Mouse (Mus musculus) hindbrain, embryonic 13.5 days (tissue): Measurements from ENCODE around the gene Gm3435. TPM values are rescaled to one million over a fixed set of nuclear protein-coding genes. Genes with fewer than 3 reads are reported as not detected.
"Not testable (repeated sequence)": the region's sequence is repeated elsewhere in the genome, so short reads cannot be mapped to it uniquely, and the experiment has no call there.

Experiments used
- ATAC-seq: fragments of 200-750 bp; cut with Nextera tagmentation; 2 replicates; pipeline ENCODE4 v1.8.0; 2017; ENCODE audit warnings: moderate TSS enrichment; ENCODE audit not compliant: low FRiP score
- H3K27ac ChIP-seq: fragments of 300-500 bp; sonication (generic); 2 replicates; pipeline ENCODE4 v1.5.1; 2015; ENCODE audit warnings: inconsistent platforms, mild to moderate bottlenecking, moderate library complexity
- H3K27me3 ChIP-seq: fragments of 300-500 bp; sonication (generic); 2 replicates; pipeline ENCODE4 v1.6.1; 2015; ENCODE audit warnings: mild to moderate bottlenecking, inconsistent platforms
- H3K36me3 ChIP-seq: fragments of 300-500 bp; sonication (generic); 2 replicates; pipeline ENCODE4 v1.6.1; 2015; ENCODE audit warnings: mild to moderate bottlenecking, inconsistent platforms
- H3K4me1 ChIP-seq: fragments of 300-500 bp; sonication (generic); replicated peaks from 2 replicates; pipeline ENCODE4 v1.6.1; 2015; ENCODE audit warnings: inconsistent platforms
- H3K4me2 ChIP-seq: fragments of 300-500 bp; sonication (generic); 2 replicates; pipeline ENCODE4 v1.6.1; 2015; ENCODE audit warnings: inconsistent platforms, mild to moderate bottlenecking, moderate library complexity
- H3K4me3 ChIP-seq: fragments of 300-500 bp; sonication (generic); 2 replicates; pipeline ENCODE4 v1.5.1; 2015; ENCODE audit warnings: mild to moderate bottlenecking, inconsistent platforms
- H3K9ac ChIP-seq: fragments of 300-500 bp; sonication (generic); 2 replicates; pipeline ENCODE4 v1.6.1; 2015; ENCODE audit warnings: mild to moderate bottlenecking, inconsistent platforms
- H3K9me3 ChIP-seq: fragments of 300-500 bp; sonication (generic); 2 replicates; pipeline ENCODE4 v1.6.1; 2016; ENCODE audit warnings: inconsistent platforms
- WGBS: fragments of 180-500 bp; shearing (Covaris S2); methylation state at CpG from one replicate; pipeline ENCODE4 v1.1.7; 2015; 5-methylcytosine and 5-hydroxymethylcytosine counted together
- polyA plus RNA-seq: library from polyadenylated mRNA; unstranded; fragments of >200 nt; fragmentation: Nextera tagmentation; extraction: Ambion mirVana; gene quantifications from 2 replicates; pipeline ENCODE4 v1.2.1, GENCODE M21; 2015

The Gm3435 gene
- polyA plus RNA-seq, 1 experiment from 2014 or later, result 10.0 TPM

DNA sequence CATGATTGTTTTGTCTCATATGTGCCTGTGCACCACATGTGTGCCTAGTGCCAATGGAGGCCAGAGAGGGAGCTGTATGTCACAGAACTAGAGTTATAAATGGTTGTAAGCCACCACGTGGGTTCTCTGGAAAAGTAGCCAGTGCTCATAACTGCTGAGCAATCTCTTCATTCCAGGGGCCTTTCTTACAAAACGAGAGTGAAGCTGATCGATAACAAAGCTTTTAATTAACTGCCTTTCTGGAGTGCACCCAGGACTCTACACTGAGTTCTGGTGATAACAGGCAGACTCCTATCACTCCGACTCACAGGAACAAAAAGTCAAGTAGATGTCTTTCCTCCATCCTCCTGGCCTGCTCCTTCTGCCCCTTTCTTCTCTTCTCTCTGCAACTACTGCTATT lies 9.9 kb upstream of the Gm3435 start:
- not testable (repeated sequence) for H3K9ac ChIP-seq, H3K27me3 ChIP-seq, H3K36me3 ChIP-seq, H3K4me1 ChIP-seq, H3K27ac ChIP-seq, H3K4me2 ChIP-seq, H3K9me3 ChIP-seq, ATAC-seq, H3K4me3 ChIP-seq
- WGBS, result no CpG with 5 or more reads among the region's 4 CpGs

- no CpG with 5 or more reads among the region's 3 CpGs for WGBS
These were observed 888 bp upstream of the Gm3435 start for GRCm38 (mm10) chr17:15009088-15009487.

GRCm38 (mm10) chr17:15021503-15022220 lies 11.7 kb downstream of the Gm3435 start:
- 72% methylated on average over 3 of the region's 3 CpGs for WGBS
- not testable (repeated sequence) for H3K27me3 ChIP-seq, H3K4me1 ChIP-seq, H3K4me2 ChIP-seq, H3K36me3 ChIP-seq, H3K9me3 ChIP-seq, H3K27ac ChIP-seq, H3K4me3 ChIP-seq, H3K9ac ChIP-seq, ATAC-seq

More at GRCm38 (mm10) chr17:15009088-15009487, 888 bp upstream of the Gm3435 start:
- not testable (repeated sequence) for ATAC-seq, H3K9ac ChIP-seq, H3K4me2 ChIP-seq, H3K36me3 ChIP-seq, H3K4me3 ChIP-seq, H3K27ac ChIP-seq, H3K4me1 ChIP-seq, H3K9me3 ChIP-seq, H3K27me3 ChIP-seq

- not testable (repeated sequence) for H3K27me3 ChIP-seq, H3K9me3 ChIP-seq, H3K4me2 ChIP-seq, H3K4me3 ChIP-seq, H3K27ac ChIP-seq, H3K9ac ChIP-seq, H3K36me3 ChIP-seq, H3K4me1 ChIP-seq
- whole genome bisulfite sequencing, result no CpG with 5 or more reads among the region's 97 CpGs
- peak; percentile 79 for ATAC-seq
These were observed 14.0 kb downstream of the Gm3435 start for GRCm38 (mm10) chr17:15023878-15024492.

- H3K9ac ChIP-seq, H3K27me3 ChIP-seq, H3K4me3 ChIP-seq, H3K4me2 ChIP-seq, H3K4me1 ChIP-seq, H3K27ac ChIP-seq, H3K9me3 ChIP-seq, H3K36me3 ChIP-seq: not testable (repeated sequence)
- peak; percentile 93 for ATAC-seq
- no CpG with 5 or more reads among the region's 48 CpGs for WGBS
These were observed 14.7 kb downstream of the Gm3435 start for GRCm38 (mm10) chr17:15024502-15025193.

DNA sequence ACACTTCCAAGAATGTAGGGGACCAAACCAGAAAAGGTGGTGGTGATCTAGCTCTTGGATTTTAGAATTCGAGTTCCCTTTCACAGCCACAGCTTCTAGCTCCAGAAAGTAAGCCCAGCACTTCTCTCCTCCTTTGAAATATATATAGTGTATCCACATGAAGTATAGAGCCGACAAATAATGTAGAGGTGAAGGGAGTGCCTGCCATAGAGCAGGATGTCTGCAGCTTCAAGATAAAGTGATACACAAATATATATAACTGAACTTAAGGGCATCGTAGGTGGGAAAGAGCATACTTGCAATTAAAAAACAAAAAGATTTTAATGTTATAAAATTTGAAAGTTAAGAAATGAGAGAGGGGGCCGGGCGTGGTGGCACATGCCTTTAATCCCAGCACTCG lies 15.5 kb downstream of the Gm3435 start:
- not testable (repeated sequence) for H3K9me3 ChIP-seq, H3K27ac ChIP-seq, H3K9ac ChIP-seq, H3K4me2 ChIP-seq, H3K4me3 ChIP-seq, H3K36me3 ChIP-seq, H3K27me3 ChIP-seq, H3K4me1 ChIP-seq, ATAC-seq
- no CpG with 5 or more reads among the region's 6 CpGs for WGBS

GRCm38 (mm10) chr17:15031414-15031813 lies 21.4 kb downstream of the Gm3435 start:
- H3K27ac ChIP-seq, H3K9ac ChIP-seq, H3K4me3 ChIP-seq, H3K27me3 ChIP-seq, ATAC-seq, H3K4me2 ChIP-seq, H3K4me1 ChIP-seq, H3K36me3 ChIP-seq, H3K9me3 ChIP-seq: not testable (repeated sequence)
- no CpG with 5 or more reads among the region's 4 CpGs for WGBS

- ATAC-seq, H3K4me1 ChIP-seq, H3K36me3 ChIP-seq, H3K9me3 ChIP-seq, H3K4me2 ChIP-seq, H3K9ac ChIP-seq, H3K27me3 ChIP-seq, H3K27ac ChIP-seq, H3K4me3 ChIP-seq: not testable (repeated sequence)
- no CpG with 5 or more reads among the region's 3 CpGs for WGBS
These were observed 30.5 kb downstream of the Gm3435 start for GRCm38 (mm10) chr17:15040455-15040854.

GRCm38 (mm10) chr17:15041175-15041729 lies 31.3 kb downstream of the Gm3435 start, which contains the start of the genes Ermard, Tcte3 and Gm3448:
Gene Ermard, plus strand, starts transcription at chr17:15041208.
Gene Tcte3, minus strand, starts transcription at chr17:15041488.
Gene Gm3448, minus strand, starts transcription at chr17:15041537.
- not testable (repeated sequence) for H3K4me3 ChIP-seq, H3K4me2 ChIP-seq, H3K27ac ChIP-seq, H3K9ac ChIP-seq, H3K36me3 ChIP-seq, H3K9me3 ChIP-seq, H3K4me1 ChIP-seq, H3K27me3 ChIP-seq
- 0% methylated on average over 17 of the region's 56 CpGs for WGBS
- ATAC-seq, result peak; percentile 98

GRCm38 (mm10) chr17:15050338-15050737 lies 40.4 kb downstream of the Gm3435 start:
- H3K36me3 ChIP-seq, H3K4me2 ChIP-seq, H3K4me3 ChIP-seq, H3K27ac ChIP-seq, H3K9me3 ChIP-seq, H3K9ac ChIP-seq, H3K27me3 ChIP-seq, ATAC-seq, H3K4me1 ChIP-seq: not testable (repeated sequence)
- no CpG with 5 or more reads among the region's 1 CpGs for WGBS

- not testable (repeated sequence) for H3K9me3 ChIP-seq, H3K27me3 ChIP-seq, ATAC-seq, H3K4me3 ChIP-seq, H3K4me2 ChIP-seq, H3K27ac ChIP-seq, H3K4me1 ChIP-seq, H3K9ac ChIP-seq
- WGBS, result 67% methylated on average over 1 of the region's 1 CpGs
- peaks cover 27% of the 10 kb centered on the region for H3K36me3 ChIP-seq
These were observed 42.8 kb downstream of the Gm3435 start for GRCm38 (mm10) chr17:15052766-15053165.

DNA sequence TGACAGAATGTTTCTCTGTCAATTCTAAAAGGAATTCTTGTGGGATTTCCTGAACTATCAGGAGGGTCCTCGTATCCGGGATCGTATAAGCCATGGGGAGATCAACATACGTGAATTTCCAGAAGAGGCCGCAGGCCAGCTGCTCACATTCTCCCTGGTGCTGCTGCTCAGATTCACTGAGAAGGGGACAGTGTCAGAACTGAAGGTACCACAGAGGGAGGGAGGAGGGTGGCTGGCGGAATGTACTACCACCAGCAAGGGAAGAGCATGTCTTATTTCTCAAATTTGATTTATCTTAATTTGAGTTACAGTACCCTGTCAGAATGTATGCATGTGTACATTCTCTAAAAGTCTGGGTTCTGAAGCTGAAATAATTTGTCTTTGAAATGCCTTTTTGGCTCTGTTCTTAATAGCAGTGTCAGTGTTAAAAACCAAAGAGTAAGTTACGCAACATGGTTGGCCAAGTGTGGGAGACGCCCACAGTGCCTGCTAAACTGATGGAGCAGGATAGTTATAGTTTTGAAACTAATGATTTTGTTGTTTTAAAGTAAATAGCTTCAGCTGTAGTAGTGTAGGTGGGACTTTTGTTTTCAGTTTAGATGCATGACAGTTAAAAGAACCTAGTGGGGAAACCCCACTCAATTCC lies 43.3 kb downstream of the Gm3435 start:
- not testable (repeated sequence) for H3K27me3 ChIP-seq, H3K9me3 ChIP-seq, H3K4me3 ChIP-seq, H3K4me1 ChIP-seq, H3K9ac ChIP-seq, H3K4me2 ChIP-seq, H3K27ac ChIP-seq, ATAC-seq
- WGBS, result 91% methylated on average over 5 of the region's 8 CpGs
- peaks cover 32% of the 10 kb centered on the region for H3K36me3 ChIP-seq
